Mouse (Mus musculus): ENCODE data around the gene Tcap.

Gene Tcap

GRCm38 (mm10) chr11:98355732-98356299, 27.8 kb upstream of the Tcap start:
- in situ Hi-C loops (cut with MboI, MseI): no loop called here

GRCm38 (mm10) chr11:98356625-98357394, 26.8 kb upstream of the Tcap start:
- in situ Hi-C loops (cut with MboI, MseI): no loop called here

- in situ Hi-C loops (cut with MboI, MseI): no loop called here
These were observed 26.0 kb upstream of the Tcap start for GRCm38 (mm10) chr11:98357396-98358160.

GRCm38 (mm10) chr11:98358161-98359083, 25.2 kb upstream of the Tcap start, which contains the start of gene Stard3:
Stard3 (plus strand) TSS chr11:98358368.
- in situ Hi-C loops (cut with MboI, MseI): no loop called here

GRCm38 (mm10) chr11:98360866-98361521, 22.6 kb upstream of the Tcap start:
- in situ Hi-C loops (cut with MboI, MseI): no loop called here

- in situ Hi-C loops (cut with MboI, MseI): no loop called here
These were observed 19.8 kb upstream of the Tcap start for GRCm38 (mm10) chr11:98363817-98364216.

- in situ Hi-C loops (cut with MboI, MseI): no loop called here
These were observed 19.2 kb upstream of the Tcap start for GRCm38 (mm10) chr11:98364410-98364809.

GRCm38 (mm10) chr11:98366290-98366689, 17.3 kb upstream of the Tcap start:
- in situ Hi-C loops (cut with MboI, MseI): no loop called here

- in situ Hi-C loops (cut with MboI, MseI): no loop called here
These were observed 16.3 kb upstream of the Tcap start for GRCm38 (mm10) chr11:98367171-98367862.

- in situ Hi-C loops (cut with MboI, MseI): no loop called here
These were observed 15.8 kb upstream of the Tcap start for GRCm38 (mm10) chr11:98367863-98368186.

- in situ Hi-C loops (cut with MboI, MseI): no loop called here
These were observed 14.3 kb upstream of the Tcap start for GRCm38 (mm10) chr11:98369337-98369736.

GRCm38 (mm10) chr11:98370588-98370987, 13.0 kb upstream of the Tcap start:
- in situ Hi-C loops (cut with MboI, MseI): no loop called here

- in situ Hi-C loops (cut with MboI, MseI): no loop called here
These were observed 11.9 kb upstream of the Tcap start for GRCm38 (mm10) chr11:98371556-98372240.

GRCm38 (mm10) chr11:98372406-98372805, 11.2 kb upstream of the Tcap start:
- in situ Hi-C loops (cut with MboI, MseI): no loop called here

- in situ Hi-C loops (cut with MboI, MseI): no loop called here
These were observed 10.4 kb upstream of the Tcap start for GRCm38 (mm10) chr11:98373244-98373643.

- in situ Hi-C loops (cut with MboI, MseI): no loop called here
These were observed 9.3 kb upstream of the Tcap start for GRCm38 (mm10) chr11:98374266-98374665.

- in situ Hi-C loops (cut with MboI, MseI): no loop called here
These were observed 6.9 kb upstream of the Tcap start for GRCm38 (mm10) chr11:98376756-98377155.

- in situ Hi-C loops (cut with MboI, MseI): no loop called here
These were observed 5.8 kb upstream of the Tcap start for GRCm38 (mm10) chr11:98377787-98378186.

- in situ Hi-C loops (cut with MboI, MseI): no loop called here
These were observed 4.2 kb upstream of the Tcap start for GRCm38 (mm10) chr11:98379379-98379778.

GRCm38 (mm10) chr11:98380106-98380505, 3.5 kb upstream of the Tcap start:
- in situ Hi-C loops (cut with MboI, MseI): no loop called here

Measured in T-helper 1 cell (primary cell).